Mouse (Mus musculus): Measurements from ENCODE around the gene Tmem175. TPM values are rescaled to one million over a fixed set of nuclear protein-coding genes. Genes with fewer than 3 reads are reported as not detected.

The Tmem175 gene
- total and polyA plus RNA-seq, 3 experiments = 20.3 to 25.4 (median 21.4) TPM

DNA sequence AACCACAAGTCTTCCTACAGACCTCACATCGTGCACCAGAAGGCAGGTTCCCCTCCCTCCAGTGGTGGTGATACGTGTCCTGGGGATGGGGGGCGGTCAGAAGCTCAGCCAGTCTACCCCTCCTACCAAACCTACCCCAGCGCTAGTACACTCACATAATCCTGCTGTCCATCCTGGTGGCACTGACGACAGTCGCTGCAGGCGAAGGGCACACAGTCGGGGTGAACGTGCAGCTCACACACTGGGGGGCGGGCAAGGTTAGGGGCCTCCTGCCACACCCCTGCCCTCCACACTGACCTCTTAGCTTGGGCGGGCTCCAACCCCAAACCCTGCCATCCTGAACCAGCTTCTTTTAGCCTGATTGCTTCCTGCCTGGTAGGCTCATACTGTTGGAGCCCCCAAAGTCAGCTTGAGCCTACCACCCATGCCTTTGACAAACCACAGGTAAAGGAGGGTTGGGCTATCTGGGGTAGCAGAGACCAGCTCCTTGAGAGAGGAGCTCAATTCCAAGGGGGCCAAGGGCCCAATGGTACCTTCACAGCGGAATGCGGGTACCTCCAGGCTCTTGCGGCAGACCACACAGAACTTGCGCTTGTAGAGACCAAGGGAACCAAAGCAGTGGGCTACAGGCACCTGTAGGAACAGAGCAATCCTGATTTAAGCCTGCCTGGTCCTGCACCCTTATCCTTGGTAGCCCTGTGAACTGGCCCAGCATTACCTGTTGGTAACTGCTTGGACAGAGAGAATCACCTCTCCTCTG lies 26.5 kb downstream of the Tmem175 start:
- H3K4me3 ChIP-seq (replicated peaks in 1 of 3; ENCODE audit: low read depth in 2 of 3, low read length in 2 of 3, poor library complexity in 1 of 3) = no peak overlapping the region
- H3K27ac ChIP-seq (ENCODE audit: insufficient read depth, low read depth) = no peak overlapping the region
- in situ Hi-C loops (cut with MboI; ENCODE audit: low pct_ligation_motif_present, low pct_unique_long_range_greater_than_20kb, low sequenced_read_pairs) = loop anchor here (25.0 kb wide), 1 partner anchor 219 kb away; the partner anchor contains the start of genes Atp5k and Mfsd7a
- no peaks in the 10 kb centered on the region for H3K9me3 ChIP-seq (replicated peaks; ENCODE audit: low read length)
- dilution Hi-C loops (cut with MboI; ENCODE audit: extremely low pct_ligation_motif_present, extremely low pct_unique_long_range_greater_than_20kb, low sequenced_read_pairs) = no loop called here
- no peak overlapping the region for H3K4me2 ChIP-seq (ENCODE audit: insufficient read depth, low read depth, poor library complexity, severe bottlenecking)
- TF ChIP-seq UBTF (IDR thresholded peaks at IDR 0.05; ENCODE audit: low read depth, low read length) (no peak), GABPA (IDR thresholded peaks at IDR 0.05; ENCODE audit: insufficient replicate concordance, low read depth, low read length) (no peak), TCF12 (IDR thresholded peaks at IDR 0.05; ENCODE audit: low read depth, low read length) (no peak), JUND (conservative IDR thresholded peaks at IDR 0.05; ENCODE audit: low read depth, low read length) (no peak), CHD2 (IDR thresholded peaks at IDR 0.05; ENCODE audit: low read length) (no peak), ETS1 (conservative IDR thresholded peaks at IDR 0.05; ENCODE audit: low read depth, low read length) (no peak), E2F4 (IDR thresholded peaks at IDR 0.05; ENCODE audit: insufficient replicate concordance, low read depth, low read length) (no peak), RAD21 (IDR thresholded peaks at IDR 0.05; ENCODE audit: low read depth, low read length) (no peak), ZC3H11A (IDR thresholded peaks at IDR 0.05; ENCODE audit: low read depth, low read length) (no peak), CHD1 (IDR thresholded peaks at IDR 0.05; ENCODE audit: low read depth, low read length) (no peak), CTCF (conservative IDR thresholded peaks at IDR 0.05 in 1 of 2, IDR thresholded peaks at IDR 0.05 in 1 of 2; ENCODE audit: low read depth in 2 of 2, low read length in 2 of 2) (no peak), IRF4 (IDR thresholded peaks at IDR 0.05; ENCODE audit: low read depth, low read length) (no peak), ELF1 (IDR thresholded peaks at IDR 0.05; ENCODE audit: low read depth, low read length) (no peak), KAT2A (IDR thresholded peaks at IDR 0.05; ENCODE audit: insufficient replicate concordance, low read length) (no peak), USF1 (IDR thresholded peaks at IDR 0.05; ENCODE audit: low read depth, low read length) (no peak), EP300 (IDR thresholded peaks at IDR 0.05; ENCODE audit: low read length) (no peak), USF2 (conservative IDR thresholded peaks at IDR 0.05; ENCODE audit: low read depth, low read length) (no peak), MAFK (IDR thresholded peaks at IDR 0.05; ENCODE audit: insufficient replicate concordance, low read length) (no peak), NRF1 (IDR thresholded peaks at IDR 0.05; ENCODE audit: low read depth, low read length) (no peak)
- no peaks in the 10 kb centered on the region for H3K79me2 ChIP-seq (replicated peaks; ENCODE audit: control insufficient read depth, extremely low read depth, insufficient read depth, poor library complexity, severe bottlenecking)
- no peak overlapping the region for H3K9ac ChIP-seq (ENCODE audit: insufficient read depth, low read depth)
- no peak for DNase-seq (ENCODE audit: extremely low read depth)
- H3K27me3 ChIP-seq (replicated peaks) = no peaks in the 10 kb centered on the region
- peaks cover 56 to 74% of the 10 kb centered on the region in 2 experiments for H3K36me3 ChIP-seq (replicated peaks in 1 of 2; ENCODE audit: control insufficient read depth in 1 of 2, insufficient read depth in 1 of 2, low read length in 1 of 2)
- peaks cover 5 to 22% of the 10 kb centered on the region in 2 experiments for H3K4me1 ChIP-seq (ENCODE audit: control insufficient read depth in 1 of 2, insufficient read depth in 2 of 2)

DNA sequence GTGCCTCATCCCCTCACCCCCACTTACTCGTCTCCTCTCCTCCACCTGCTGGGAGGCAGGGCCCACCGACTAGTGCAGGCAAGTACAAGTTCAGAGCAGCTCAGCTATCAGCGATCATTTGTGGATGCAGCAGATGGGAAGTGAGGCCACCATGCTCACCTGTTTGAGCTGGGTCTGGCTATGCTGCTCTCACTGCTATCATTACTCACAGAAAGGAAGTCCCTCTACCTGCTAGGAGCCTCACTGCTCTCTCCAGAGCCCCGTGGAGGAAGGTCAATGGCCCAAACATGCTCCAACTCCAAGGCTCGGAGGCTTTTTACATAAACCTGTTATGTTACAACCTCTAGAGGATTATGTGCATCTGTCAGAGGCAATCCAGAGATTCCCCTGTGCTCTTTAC lies 27.8 kb downstream of the Tmem175 start:
- in situ Hi-C loops (cut with MboI; ENCODE audit: low pct_ligation_motif_present, low pct_unique_long_range_greater_than_20kb, low sequenced_read_pairs) = loop anchor here (25.0 kb wide), 1 partner anchor 220 kb away; the partner anchor contains the start of genes Atp5k and Mfsd7a

More for the DNA sequence above, 27.8 kb downstream of the Tmem175 start:
- Histone ChIP-seq H3K4me2 (ENCODE audit: insufficient read depth, low read depth, poor library complexity, severe bottlenecking) (no peak overlapping the region), H3K27ac (ENCODE audit: insufficient read depth, low read depth) (no peak overlapping the region), H3K79me2 (replicated peaks; ENCODE audit: control insufficient read depth, extremely low read depth, insufficient read depth, poor library complexity, severe bottlenecking) (no peaks in the 10 kb centered on the region), H3K9me3 (replicated peaks; ENCODE audit: low read length) (no peaks in the 10 kb centered on the region), H3K9ac (ENCODE audit: insufficient read depth, low read depth) (no peak overlapping the region), H3K36me3 (replicated peaks in 1 of 2; ENCODE audit: control insufficient read depth in 1 of 2, insufficient read depth in 1 of 2, low read length in 1 of 2) (peaks cover 50 to 61% of the 10 kb centered on the region in 2 experiments), H3K27me3 (replicated peaks) (no peaks in the 10 kb centered on the region), H3K4me3 (replicated peaks in 1 of 3; ENCODE audit: low read depth in 2 of 3, low read length in 2 of 3, poor library complexity in 1 of 3) (no peak overlapping the region), H3K4me1 (ENCODE audit: control insufficient read depth in 1 of 2, insufficient read depth in 2 of 2) (peaks cover 6 to 23% of the 10 kb centered on the region in 2 experiments)
- DNase-seq (ENCODE audit: extremely low read depth) = no peak
- TF ChIP-seq USF2 (conservative IDR thresholded peaks at IDR 0.05; ENCODE audit: low read depth, low read length) = no peak
- no peak for TF ChIP-seq BHLHE40 (IDR thresholded peaks at IDR 0.05; ENCODE audit: low read depth, low read length)
- no peak for TF ChIP-seq UBTF (IDR thresholded peaks at IDR 0.05; ENCODE audit: low read depth, low read length)
- TF ChIP-seq ZMIZ1 (IDR thresholded peaks at IDR 0.05; ENCODE audit: low read depth, low read length) = no peak
- no peak for TF ChIP-seq MEF2A (IDR thresholded peaks at IDR 0.05; ENCODE audit: borderline replicate concordance, low read depth, low read length)
- TF ChIP-seq POLR2AphosphoS2 (IDR thresholded peaks at IDR 0.05; ENCODE audit: low read depth, low read length) = no peak
- no peak for TF ChIP-seq ZC3H11A (IDR thresholded peaks at IDR 0.05; ENCODE audit: low read depth, low read length)
- no peak for TF ChIP-seq JUN (IDR thresholded peaks at IDR 0.05; ENCODE audit: insufficient read depth, low read depth, low read length)
- no peak for TF ChIP-seq EP300 (IDR thresholded peaks at IDR 0.05; ENCODE audit: low read length)
- TF ChIP-seq GABPA (IDR thresholded peaks at IDR 0.05; ENCODE audit: insufficient replicate concordance, low read depth, low read length) = no peak
- no peak for TF ChIP-seq TCF12 (IDR thresholded peaks at IDR 0.05; ENCODE audit: low read depth, low read length)
- no peak for TF ChIP-seq CHD2 (IDR thresholded peaks at IDR 0.05; ENCODE audit: low read length)
- TF ChIP-seq RCOR1 (conservative IDR thresholded peaks at IDR 0.05; ENCODE audit: low read depth, low read length) = no peak
- TF ChIP-seq NELFE (IDR thresholded peaks at IDR 0.05; ENCODE audit: low read depth, low read length) = no peak
- no peak for TF ChIP-seq MYC (IDR thresholded peaks at IDR 0.05; ENCODE audit: low read depth, low read length)
- no peak for TF ChIP-seq IRF4 (IDR thresholded peaks at IDR 0.05; ENCODE audit: low read depth, low read length)
- TF ChIP-seq E2F4 (IDR thresholded peaks at IDR 0.05; ENCODE audit: insufficient replicate concordance, low read depth, low read length) = no peak
- no peak for TF ChIP-seq PAX5 (IDR thresholded peaks at IDR 0.05; ENCODE audit: low read length)
- dilution Hi-C loops (cut with MboI; ENCODE audit: extremely low pct_ligation_motif_present, extremely low pct_unique_long_range_greater_than_20kb, low sequenced_read_pairs) = no loop called here

Data from CH12.LX (cell line).